In the genomic region with DNA sequence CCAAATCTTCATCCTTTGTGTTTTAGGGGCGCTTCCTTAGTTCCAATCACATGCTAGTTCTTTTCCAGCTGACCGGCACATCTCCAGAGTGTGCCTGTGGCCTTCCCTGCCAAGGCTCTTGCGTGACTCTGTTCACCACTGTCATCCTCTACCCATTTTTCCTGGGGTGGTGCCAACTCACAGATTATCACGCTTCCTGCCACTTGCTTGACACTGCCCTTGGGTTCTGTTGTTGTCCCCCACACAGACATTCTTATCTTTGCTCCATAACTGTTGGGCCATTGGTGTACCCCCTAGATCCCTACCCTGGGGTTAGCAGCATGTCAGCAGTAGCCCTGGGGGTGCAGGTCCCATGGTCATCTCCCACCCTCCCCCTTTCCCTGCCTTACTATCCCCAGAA, we compare ENCODE assay signal across 23 mouse cellular contexts. TPM values are rescaled to one million over a fixed set of nuclear protein-coding genes. Genes with fewer than 3 reads are reported as not detected.
A peak's percentile ranks its signal among the peaks of the same experiment; 100 is the strongest.
DNase-seq lines count a peak whose midpoint lies in the region; ATAC-seq and TF ChIP-seq lines count a peak whose summit lies in the region.
"Had no signal": no experiment of that assay in that cellular context is flagged by ENCODE, and none has a peak within 500 bp of the region (broad histone marks: within the 10 kb centered on the region; RNA-seq: fewer than 3 reads in every experiment).

No protein-coding gene starts in this region.

- no peak overlapping the region for H3K4me2 ChIP-seq in liver, embryonic 15.5 days
- no peak overlapping the region for H3K4me2 ChIP-seq in liver, embryonic 12.5 days
- no peak overlapping the region for H3K4me2 ChIP-seq in stomach, embryonic 16.5 days (ENCODE audit: low read depth, low read length)
- H3K4me2 ChIP-seq: embryonic facial prominence, embryonic 13.5 days; forebrain, embryonic 12.5 days; hindbrain, embryonic 13.5 days; lung, embryonic 14.5 days; midbrain, embryonic 13.5 days had no signal

- no peaks in the 10 kb centered on the region for H3K27me3 ChIP-seq in liver, embryonic 15.5 days
- no peaks in the 10 kb centered on the region for H3K27me3 ChIP-seq in liver, embryonic 12.5 days (replicated peaks)
- H3K27me3 ChIP-seq in Patski, result no peaks in the 10 kb centered on the region
- H3K27me3 ChIP-seq in stomach, embryonic 16.5 days (ENCODE audit: control insufficient read depth, insufficient read depth, low read length), result no peaks in the 10 kb centered on the region
- H3K27me3 ChIP-seq: embryonic facial prominence, embryonic 13.5 days; hindbrain, embryonic 13.5 days; midbrain, embryonic 13.5 days had no signal

- DNase-seq in gastrocnemius, adult 2 months, result no peak
- DNase-seq in gastrocnemius, postnatal 10 days, result no peak
- no peak for DNase-seq in Patski (ENCODE audit: low read depth, low spot score)
- DNase-seq in left cerebral cortex, postnatal 10 days (ENCODE audit: extremely low spot score in 1 of 2, low spot score in 2 of 2), result no peak
- DNase-seq in B cell, adult 2 months, result no peak
- DNase-seq: cerebellum, adult 11-12 months; cerebellum, postnatal 14 days; embryo, embryonic 11 days; heart, postnatal 36 days; kidney, adult 2 months; lung, embryonic 14.5 days; thymus, adult 2 months; thymus, postnatal 4 days had no signal

- CTCF ChIA-PET in Patski (lab: Charles Lee), result no interaction called here

- intact Hi-C loops in gastrocnemius, adult 2 months (cut with DNase I), result no loop called here
- intact Hi-C loops in left cerebral cortex, postnatal 10 days (cut with DNase I), result no loop called here

- 0 out of 2 replicates have a peak overlapping the region, but pooled peaks have one; percentile 4 for H3K27ac ChIP-seq in gastrocnemius, adult 2 months
- 0 out of 2 replicates have a peak overlapping the region, but pooled peaks have one; percentile 2 for H3K27ac ChIP-seq in liver, embryonic 15.5 days (replicated peaks)
- no peak overlapping the region; the same call in 1 of the 2 replicates for H3K27ac ChIP-seq in liver, embryonic 12.5 days
- peak overlapping the region; percentile 96 for H3K27ac ChIP-seq in stomach, embryonic 16.5 days (ENCODE audit: low read length)
- H3K27ac ChIP-seq: embryonic facial prominence, embryonic 13.5 days; forebrain, embryonic 12.5 days; hindbrain, embryonic 13.5 days; kidney, postnatal 0 days; limb, embryonic 10.5 days; midbrain, embryonic 13.5 days had no signal

- no peaks in the 10 kb centered on the region for H3K9me3 ChIP-seq in liver, embryonic 15.5 days (replicated peaks)
- no peaks in the 10 kb centered on the region for H3K9me3 ChIP-seq in liver, embryonic 12.5 days (replicated peaks)
- no peaks in the 10 kb centered on the region for H3K9me3 ChIP-seq in stomach, embryonic 16.5 days (replicated peaks; ENCODE audit: control insufficient read depth, low read length)
- H3K9me3 ChIP-seq: embryonic facial prominence, embryonic 13.5 days; forebrain, embryonic 12.5 days; hindbrain, embryonic 13.5 days; limb, embryonic 10.5 days; midbrain, embryonic 13.5 days had no signal

- H3K9ac ChIP-seq in liver, embryonic 15.5 days, result no peak overlapping the region
- H3K9ac ChIP-seq in liver, embryonic 12.5 days, result no peak overlapping the region
- H3K9ac ChIP-seq in stomach, embryonic 16.5 days (ENCODE audit: low read length), result peak overlapping the region; percentile 9; the same call in 1 of the 2 replicates
- H3K9ac ChIP-seq: embryonic facial prominence, embryonic 13.5 days; forebrain, embryonic 12.5 days; hindbrain, embryonic 13.5 days; lung, embryonic 14.5 days; midbrain, embryonic 13.5 days had no signal

- POLR2A ChIA-PET in Patski (lab: Charles Lee), result no interaction called here

- H3K4me3 ChIP-seq in gastrocnemius, adult 2 months, result no peak overlapping the region
- H3K4me3 ChIP-seq in liver, embryonic 15.5 days (replicated peaks), result no peak overlapping the region
- no peak overlapping the region for H3K4me3 ChIP-seq in liver, embryonic 12.5 days
- no peak overlapping the region for H3K4me3 ChIP-seq in stomach, embryonic 16.5 days (replicated peaks; ENCODE audit: low read length)
- H3K4me3 ChIP-seq: embryonic facial prominence, embryonic 13.5 days; erythroblast, embryonic 14.5 days; forebrain, embryonic 12.5 days; hindbrain, embryonic 13.5 days; limb, embryonic 10.5 days; midbrain, embryonic 13.5 days had no signal

- no peak for ATAC-seq in liver, embryonic 15.5 days (ENCODE audit: insufficient read depth)
- no peak for ATAC-seq in liver, embryonic 12.5 days
- peak; percentile 13 for ATAC-seq in Patski
- ATAC-seq in stomach, embryonic 16.5 days (ENCODE audit: insufficient read depth, low FRiP score), result no peak
- ATAC-seq: midbrain, embryonic 13.5 days had no signal

- peaks cover 66% of the 10 kb centered on the region for H3K4me1 ChIP-seq in liver, embryonic 15.5 days (replicated peaks)
- peaks cover 77% of the 10 kb centered on the region for H3K4me1 ChIP-seq in liver, embryonic 12.5 days
- H3K4me1 ChIP-seq in stomach, embryonic 16.5 days (ENCODE audit: control insufficient read depth, insufficient read depth, low read length), result peaks cover 57% of the 10 kb centered on the region

- no peaks in the 10 kb centered on the region for H3K36me3 ChIP-seq in liver, embryonic 15.5 days (replicated peaks)
- no peaks in the 10 kb centered on the region for H3K36me3 ChIP-seq in liver, embryonic 12.5 days
- no peaks in the 10 kb centered on the region for H3K36me3 ChIP-seq in stomach, embryonic 16.5 days (ENCODE audit: control insufficient read depth, insufficient read depth, low read length)
- H3K36me3 ChIP-seq: forebrain, embryonic 12.5 days had no signal

- no peak for TF ChIP-seq CTCF in gastrocnemius, adult 2 months (IDR thresholded peaks at IDR 0.05)
- no peak for TF ChIP-seq CTCF in Patski (IDR thresholded peaks at IDR 0.05)

- in situ Hi-C loops in Patski (cut with MboI; ENCODE audit: low pct_unique_long_range_greater_than_20kb), result no loop called here

- WGBS in liver, embryonic 15.5 days (ENCODE audit: insufficient replicate concordance), result 48% methylated on average over 4 of the region's 4 CpGs
- 68% methylated on average over 4 of the region's 4 CpGs for WGBS in liver, embryonic 12.5 days (ENCODE audit: insufficient replicate concordance)
- 83% methylated on average over 4 of the region's 4 CpGs for WGBS in stomach, embryonic 16.5 days

RNA-seq across cellular contexts. Expression of a gene that starts 27.6 kb away (rescaled TPM):
- 1 to 10 TPM; 4.8 to 7.2 TPM for total RNA-seq in gastrocnemius, adult 2 months (2021)
- 10 to 100 TPM; 16.5 to 22.5 TPM for total RNA-seq in gastrocnemius, postnatal 10 days (2021)
- 8.5 and 11.6 TPM in 2 replicates for polyA plus RNA-seq in liver, embryonic 15.5 days (2015; fragmentation: Nextera tagmentation; extraction: Ambion mirVana)
- polyA plus RNA-seq in liver, embryonic 12.5 days (2016; fragmentation: Nextera tagmentation; extraction: Ambion mirVana), result 11.9 and 12.4 TPM in 2 replicates
- polyA plus RNA-seq in Patski (2021), result 170 TPM
- polyA plus RNA-seq in stomach, embryonic 16.5 days (2015; fragmentation: Nextera tagmentation; extraction: Ambion mirVana), result 108 and 139 TPM in 2 replicates
- 10 to 100 TPM; 26.0 to 26.6 TPM for total RNA-seq in left cerebral cortex, postnatal 10 days (2021)

RNA-seq across cellular contexts. Expression of a gene that starts 56.4 kb away (rescaled TPM):
- 1 to 10 TPM; 2.0 to 3.9 TPM for total RNA-seq in gastrocnemius, adult 2 months (2021)
- 10 to 100 TPM; 10.5 to 18.5 TPM for total RNA-seq in gastrocnemius, postnatal 10 days (2021)
- polyA plus RNA-seq in liver, embryonic 15.5 days (2015; fragmentation: Nextera tagmentation; extraction: Ambion mirVana), result 2.4 and 2.5 TPM in 2 replicates
- polyA plus RNA-seq in liver, embryonic 12.5 days (2016; fragmentation: Nextera tagmentation; extraction: Ambion mirVana), result 5.8 and 5.9 TPM in 2 replicates
- polyA plus RNA-seq in Patski (2021), result 30.1 TPM
- polyA plus RNA-seq in stomach, embryonic 16.5 days (2015; fragmentation: Nextera tagmentation; extraction: Ambion mirVana), result 20.8 and 23.2 TPM in 2 replicates
- 100 to 1,000 TPM; 862 to 881 TPM for total RNA-seq in left cerebral cortex, postnatal 10 days (2021)

RNA-seq across cellular contexts. Expression of a gene that starts 57.9 kb away (rescaled TPM):
- total RNA-seq in gastrocnemius, adult 2 months (2021), result 10 to 100 TPM; 80.6 to 90.3 TPM
- total RNA-seq in gastrocnemius, postnatal 10 days (2021), result 100 to 1,000 TPM; 156 to 177 TPM
- polyA plus RNA-seq in liver, embryonic 15.5 days (2015; fragmentation: Nextera tagmentation; extraction: Ambion mirVana), result 79.8 and 80.2 TPM in 2 replicates
- 171 and 174 TPM in 2 replicates for polyA plus RNA-seq in liver, embryonic 12.5 days (2016; fragmentation: Nextera tagmentation; extraction: Ambion mirVana)
- 52.5 TPM for polyA plus RNA-seq in Patski (2021)
- 124 and 174 TPM in 2 replicates for polyA plus RNA-seq in stomach, embryonic 16.5 days (2015; fragmentation: Nextera tagmentation; extraction: Ambion mirVana)
- 100 to 1,000 TPM; 145 to 166 TPM for total RNA-seq in left cerebral cortex, postnatal 10 days (2021)

RNA-seq across cellular contexts. Expression of a gene that starts 57.9 kb away (rescaled TPM):
- 10 to 100 TPM in 1 of 2 experiments, 1 to 10 TPM in 1; 9.9 to 14.1 TPM for total RNA-seq in gastrocnemius, adult 2 months (2021)
- 10 to 100 TPM in 1 of 2 experiments, 1 to 10 TPM in 1; 9.9 to 12.9 TPM for total RNA-seq in gastrocnemius, postnatal 10 days (2021)
- 2.0 and 2.5 TPM in 2 replicates for polyA plus RNA-seq in liver, embryonic 15.5 days (2015; fragmentation: Nextera tagmentation; extraction: Ambion mirVana)
- polyA plus RNA-seq in liver, embryonic 12.5 days (2016; fragmentation: Nextera tagmentation; extraction: Ambion mirVana), result 3.5 and 4.4 TPM in 2 replicates
- 29.3 TPM for polyA plus RNA-seq in Patski (2021)
- 10.4 and 11.2 TPM in 2 replicates for polyA plus RNA-seq in stomach, embryonic 16.5 days (2015; fragmentation: Nextera tagmentation; extraction: Ambion mirVana)
- 10 to 100 TPM; 36.3 to 38.9 TPM for total RNA-seq in left cerebral cortex, postnatal 10 days (2021)
